Mouse (Mus musculus): ENCODE results near the gene Cacnb4. TPM values are rescaled to one million over a fixed set of nuclear protein-coding genes. Genes with fewer than 3 reads are reported as not detected.
A peak's percentile ranks its signal among the peaks of the same experiment; 100 is the strongest.

Cacnb4 gene
- total RNA-seq, 1 experiment from 2014 or later = not detected

DNA sequence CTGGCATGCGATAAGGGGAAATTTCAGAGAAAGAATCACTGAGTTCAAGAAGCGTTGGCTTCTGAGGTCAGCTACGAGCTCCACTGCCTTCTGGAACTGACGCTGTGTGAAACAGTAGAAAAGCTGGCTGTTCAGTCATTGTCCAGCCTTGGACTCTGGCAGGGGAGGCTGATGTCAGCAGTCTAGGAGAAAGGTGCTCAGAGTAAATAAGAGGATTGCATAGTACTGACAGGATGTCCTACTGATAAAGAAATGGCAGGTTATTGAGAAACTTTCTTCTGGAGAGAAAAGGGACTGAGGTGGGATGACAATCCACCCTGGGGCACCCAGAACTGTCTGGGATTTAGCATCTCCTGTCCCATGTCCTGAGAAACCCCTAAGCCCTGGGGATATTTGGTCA is 62.7 kb downstream of the Cacnb4 start:
- ATAC-seq (replicated peaks; ENCODE audit: insufficient number of reproducible peaks, low FRiP score, low TSS enrichment, poor library complexity, severe bottlenecking) = no peak

DNA sequence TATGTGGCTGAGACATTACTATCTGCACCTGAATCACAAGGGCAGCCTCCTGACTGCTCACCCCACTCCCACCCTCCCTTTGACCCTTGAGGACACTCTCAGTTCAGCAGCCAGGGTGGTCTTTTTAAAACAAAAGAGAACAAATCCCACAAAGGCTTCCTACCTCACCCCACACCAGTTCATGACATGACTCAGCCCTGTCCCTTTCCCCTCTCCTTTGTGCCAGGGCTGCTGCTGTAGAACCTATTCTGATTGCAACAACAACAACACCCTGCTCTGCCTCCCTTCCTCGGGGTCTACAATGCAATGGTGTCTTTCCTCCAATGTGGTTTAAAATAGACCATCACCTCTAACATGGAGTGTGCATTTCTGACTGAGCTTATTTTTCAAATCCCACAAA is 67.1 kb downstream of the Cacnb4 start:
- ATAC-seq (replicated peaks; ENCODE audit: insufficient number of reproducible peaks, low FRiP score, low TSS enrichment, poor library complexity, severe bottlenecking) = no peak

DNA sequence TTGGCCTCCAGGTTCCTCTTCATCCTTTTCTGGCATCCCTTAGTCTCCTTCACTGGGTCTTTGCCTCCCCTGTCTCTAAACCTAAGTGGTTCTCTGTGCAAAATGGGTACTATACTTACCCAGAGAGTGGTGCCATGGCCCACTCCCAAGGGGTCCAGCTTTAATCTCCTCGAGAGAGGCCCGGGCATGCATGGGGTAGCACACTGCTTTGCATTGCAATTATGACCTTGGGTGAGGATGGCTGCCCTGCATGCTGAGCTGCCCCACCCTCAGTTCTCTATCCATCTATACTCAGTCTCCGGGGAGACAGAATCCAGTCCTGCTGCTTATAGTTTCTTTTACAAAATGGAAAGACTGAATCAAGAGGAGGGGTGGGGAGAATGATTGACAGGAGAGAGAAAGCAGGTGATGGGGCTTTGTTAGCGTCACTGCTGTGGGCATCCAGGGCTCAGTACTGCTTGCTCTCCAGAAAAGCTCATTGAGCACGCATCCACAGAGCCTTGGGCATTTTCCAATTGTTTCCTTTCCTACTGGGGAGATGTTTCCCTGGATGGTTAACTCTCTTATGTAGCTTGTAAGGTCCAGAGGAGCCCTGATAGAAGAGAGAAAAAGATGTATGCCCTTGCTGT is 68.7 kb downstream of the Cacnb4 start:
- no peak for ATAC-seq (replicated peaks; ENCODE audit: insufficient number of reproducible peaks, low FRiP score, low TSS enrichment, poor library complexity, severe bottlenecking)

DNA sequence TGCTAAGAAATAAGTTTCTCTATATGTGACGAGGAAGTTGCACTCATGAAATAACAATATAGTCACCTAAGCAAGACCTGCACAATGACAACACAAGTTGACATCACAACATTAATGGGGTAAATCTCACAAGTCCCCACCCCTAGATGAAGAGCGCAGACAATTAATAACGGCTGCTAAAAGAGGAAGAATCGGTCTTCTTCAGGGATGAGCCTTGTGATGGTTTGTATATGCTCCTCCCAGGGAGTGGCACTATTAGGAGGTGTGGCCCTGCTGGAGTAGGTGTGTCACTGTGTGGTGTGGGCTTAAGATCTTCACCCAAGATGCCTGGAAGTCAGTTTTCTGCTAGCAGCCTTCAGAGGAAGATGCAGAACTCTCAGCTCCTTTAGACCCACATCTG is 70.3 kb downstream of the Cacnb4 start:
- no peak for ATAC-seq (replicated peaks; ENCODE audit: insufficient number of reproducible peaks, low FRiP score, low TSS enrichment, poor library complexity, severe bottlenecking)

- peak; percentile 24; the same call in 1 of the 2 replicates for ATAC-seq (replicated peaks; ENCODE audit: insufficient number of reproducible peaks, low FRiP score, low TSS enrichment, poor library complexity, severe bottlenecking)
Observed at GRCm38 (mm10) chr2:52605321-52605720, 71.3 kb downstream of the Cacnb4 start.

GRCm38 (mm10) chr2:52604651-52605020 is 72.0 kb downstream of the Cacnb4 start:
- no peak for ATAC-seq (replicated peaks; ENCODE audit: insufficient number of reproducible peaks, low FRiP score, low TSS enrichment, poor library complexity, severe bottlenecking)

- ATAC-seq (replicated peaks; ENCODE audit: insufficient number of reproducible peaks, low FRiP score, low TSS enrichment, poor library complexity, severe bottlenecking) = no peak
Observed at GRCm38 (mm10) chr2:52603935-52604650, 72.5 kb downstream of the Cacnb4 start.

- ATAC-seq (replicated peaks; ENCODE audit: insufficient number of reproducible peaks, low FRiP score, low TSS enrichment, poor library complexity, severe bottlenecking) = no peak
Observed at GRCm38 (mm10) chr2:52603421-52603820, 73.2 kb downstream of the Cacnb4 start.

- ATAC-seq (replicated peaks; ENCODE audit: insufficient number of reproducible peaks, low FRiP score, low TSS enrichment, poor library complexity, severe bottlenecking) = no peak
Observed at GRCm38 (mm10) chr2:52602921-52603320, 73.7 kb downstream of the Cacnb4 start.

DNA sequence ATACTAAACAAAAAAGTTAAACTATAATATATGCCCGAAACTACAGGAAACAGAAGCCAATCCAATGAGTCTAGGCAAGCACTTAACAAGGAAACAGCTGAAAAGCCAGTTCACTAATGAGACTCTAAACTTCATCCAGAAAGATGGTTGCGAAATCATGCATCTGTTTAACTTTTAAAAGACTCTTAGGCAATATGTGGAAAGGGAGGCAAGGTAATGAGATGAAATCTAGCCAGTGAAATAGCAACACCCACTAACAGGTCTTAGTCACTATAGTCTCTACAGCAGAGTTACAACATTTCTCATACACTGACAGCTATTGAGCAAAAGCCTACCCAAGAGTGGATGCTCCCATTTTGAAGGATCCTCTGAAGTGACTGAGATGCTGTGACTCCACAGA is 74.4 kb downstream of the Cacnb4 start:
- peak; percentile 75 for ATAC-seq (replicated peaks; ENCODE audit: insufficient number of reproducible peaks, low FRiP score, low TSS enrichment, poor library complexity, severe bottlenecking)

GRCm38 (mm10) chr2:52597511-52597910 is 79.1 kb downstream of the Cacnb4 start:
- ATAC-seq (replicated peaks; ENCODE audit: insufficient number of reproducible peaks, low FRiP score, low TSS enrichment, poor library complexity, severe bottlenecking) = no peak

DNA sequence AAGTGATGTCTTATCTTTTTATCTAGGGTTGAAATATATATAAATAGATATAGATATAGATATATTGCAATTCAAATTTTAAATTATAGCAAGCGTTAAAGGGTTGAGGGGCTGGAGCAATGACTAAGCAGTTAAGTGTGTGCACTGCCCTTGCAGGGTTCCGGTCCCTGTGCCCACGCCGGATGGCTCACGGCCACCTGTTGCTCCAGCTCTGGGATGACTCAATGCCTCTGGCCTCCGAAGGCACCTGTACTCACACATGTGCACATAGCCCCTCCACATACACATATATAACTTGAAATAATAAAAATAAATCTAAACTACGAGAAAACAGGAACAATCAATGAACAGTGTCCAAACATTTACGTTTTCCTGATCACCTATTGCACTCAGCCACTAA is 82.8 kb downstream of the Cacnb4 start:
- ATAC-seq (replicated peaks; ENCODE audit: insufficient number of reproducible peaks, low FRiP score, low TSS enrichment, poor library complexity, severe bottlenecking) = no peak

GRCm38 (mm10) chr2:52593260-52593659 is 83.4 kb downstream of the Cacnb4 start:
- ATAC-seq (replicated peaks; ENCODE audit: insufficient number of reproducible peaks, low FRiP score, low TSS enrichment, poor library complexity, severe bottlenecking) = no peak

GRCm38 (mm10) chr2:52590970-52591347 is 85.7 kb downstream of the Cacnb4 start:
- peak; percentile 79 for ATAC-seq (replicated peaks; ENCODE audit: insufficient number of reproducible peaks, low FRiP score, low TSS enrichment, poor library complexity, severe bottlenecking)

GRCm38 (mm10) chr2:52590340-52590969 is 86.2 kb downstream of the Cacnb4 start:
- no peak for ATAC-seq (replicated peaks; ENCODE audit: insufficient number of reproducible peaks, low FRiP score, low TSS enrichment, poor library complexity, severe bottlenecking)

DNA sequence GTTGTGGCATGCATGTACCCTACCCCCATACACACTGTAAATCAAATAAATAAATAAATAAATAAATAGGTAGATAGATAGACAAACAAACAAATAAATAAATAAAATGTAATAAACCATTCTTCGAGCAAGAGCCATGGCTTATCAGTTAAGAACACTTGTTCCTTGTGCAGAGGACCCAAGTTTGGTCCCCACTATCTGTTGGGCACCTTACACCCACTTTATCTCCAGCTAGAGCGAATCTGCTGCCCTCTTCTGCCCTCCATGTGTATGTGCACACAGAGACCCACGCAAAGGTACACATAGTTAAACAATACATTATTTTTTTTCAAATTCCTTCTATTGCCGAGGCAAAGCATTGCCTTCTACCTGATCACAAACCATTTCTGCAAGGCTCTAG is 87.1 kb downstream of the Cacnb4 start:
- no peak for ATAC-seq (replicated peaks; ENCODE audit: insufficient number of reproducible peaks, low FRiP score, low TSS enrichment, poor library complexity, severe bottlenecking)

GRCm38 (mm10) chr2:52585384-52585783 is 91.2 kb downstream of the Cacnb4 start:
- ATAC-seq (replicated peaks; ENCODE audit: insufficient number of reproducible peaks, low FRiP score, low TSS enrichment, poor library complexity, severe bottlenecking) = no peak

- ATAC-seq (replicated peaks; ENCODE audit: insufficient number of reproducible peaks, low FRiP score, low TSS enrichment, poor library complexity, severe bottlenecking) = no peak
Observed at GRCm38 (mm10) chr2:52581132-52581781, 95.4 kb downstream of the Cacnb4 start.

DNA sequence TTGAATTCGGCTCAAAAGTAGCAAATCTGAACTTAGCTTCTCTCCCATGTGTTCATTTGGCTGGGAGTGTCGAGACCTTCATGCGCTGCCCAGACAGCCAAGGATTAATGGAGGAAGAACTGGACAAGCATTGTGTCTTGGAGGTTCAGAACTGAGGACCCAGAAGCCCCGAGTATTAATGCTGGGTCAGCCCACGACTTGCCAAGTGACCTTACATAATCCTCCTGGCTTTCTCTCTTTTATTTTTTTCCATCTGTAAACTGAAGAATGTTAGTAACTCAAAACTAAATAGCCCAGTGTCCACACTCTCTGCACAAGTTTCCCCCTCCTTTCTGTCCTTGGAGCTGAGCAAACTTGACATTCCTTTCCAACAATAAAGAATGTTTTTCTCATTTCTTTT is 95.9 kb downstream of the Cacnb4 start:
- no peak for ATAC-seq (replicated peaks; ENCODE audit: insufficient number of reproducible peaks, low FRiP score, low TSS enrichment, poor library complexity, severe bottlenecking)

GRCm38 (mm10) chr2:52578846-52579245 is 97.8 kb downstream of the Cacnb4 start:
- no peak for ATAC-seq (replicated peaks; ENCODE audit: insufficient number of reproducible peaks, low FRiP score, low TSS enrichment, poor library complexity, severe bottlenecking)
